Mouse (Mus musculus): Measurements from ENCODE around the gene Cdkl5. TPM values are rescaled to one million over a fixed set of nuclear protein-coding genes. Genes with fewer than 3 reads are reported as not detected.

Gene Cdkl5
- polyA plus RNA-seq, 1 experiment from 2014 or later, result 0.35 TPM

Other genes with a start within 250 kb of the Cdkl5 start
- gene Rs1, start 226.7 kb downstream of the Cdkl5 start, polyA plus RNA-seq (2015; fragmentation: Nextera tagmentation; extraction: Ambion mirVana), result not detected in 2 replicates
- 0.53 and 0.62 TPM in 2 replicates for gene Gja6, start 87.7 kb downstream of the Cdkl5 start, polyA plus RNA-seq (2015; fragmentation: Nextera tagmentation; extraction: Ambion mirVana)
- 0.46 and 0.64 TPM in 2 replicates for gene Scml2, start 122.5 kb upstream of the Cdkl5 start, polyA plus RNA-seq (2015; fragmentation: Nextera tagmentation; extraction: Ambion mirVana)